Mouse (Mus musculus): ENCODE data around the gene Setd4. TPM values are rescaled to one million over a fixed set of nuclear protein-coding genes. Genes with fewer than 3 reads are reported as not detected.

Setd4 gene
- polyA plus RNA-seq, 1 experiment from 2014 or later = 14.9 TPM

DNA sequence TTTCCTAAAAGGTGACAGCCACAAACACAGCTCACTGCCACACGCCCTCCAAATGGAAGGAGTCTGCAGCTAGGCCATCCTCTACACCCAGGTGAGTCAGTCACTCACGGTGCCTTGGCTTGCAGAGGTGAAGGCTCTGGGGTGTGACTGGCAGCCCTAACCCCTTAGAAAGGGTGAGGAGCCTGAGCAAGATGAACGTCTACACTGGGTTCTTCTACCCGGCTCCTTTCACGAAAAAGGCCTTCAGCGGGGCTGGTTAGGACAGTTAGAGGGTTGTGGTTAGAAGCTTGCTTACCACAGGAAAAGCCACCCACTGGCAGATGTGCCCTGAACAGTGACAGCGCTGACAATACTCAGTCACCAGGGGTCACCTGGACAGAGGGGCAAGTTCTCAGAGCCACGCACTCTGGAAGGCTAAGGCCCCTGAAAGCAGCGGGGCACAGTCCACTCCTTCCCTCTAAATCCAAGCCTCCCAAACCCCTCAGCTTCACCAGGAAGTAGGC lies 18.1 kb downstream of the Setd4 start:
- Histone ChIP-seq H3K27me3 (replicated peaks; ENCODE audit: control insufficient read depth, insufficient read depth, low read length) (no peaks in the 10 kb centered on the region), H3K4me2 (ENCODE audit: low read length) (no peak overlapping the region), H3K9ac (ENCODE audit: low read length) (no peak overlapping the region), H3K27ac (ENCODE audit: low read depth, low read length) (no peak overlapping the region), H3K36me3 (ENCODE audit: control insufficient read depth, insufficient read depth, low read length) (peaks cover 27% of the 10 kb centered on the region), H3K4me1 (ENCODE audit: control insufficient read depth, insufficient read depth, low read length) (no peaks in the 10 kb centered on the region), H3K4me3 (ENCODE audit: low read depth, low read length) (no peak overlapping the region), H3K9me3 (replicated peaks; ENCODE audit: control insufficient read depth, low read length) (no peaks in the 10 kb centered on the region)
- ATAC-seq = no peak
- WGBS = 90% methylated on average over 9 of the region's 9 CpGs
- no peak for DNase-seq (ENCODE audit: low spot score)

DNA sequence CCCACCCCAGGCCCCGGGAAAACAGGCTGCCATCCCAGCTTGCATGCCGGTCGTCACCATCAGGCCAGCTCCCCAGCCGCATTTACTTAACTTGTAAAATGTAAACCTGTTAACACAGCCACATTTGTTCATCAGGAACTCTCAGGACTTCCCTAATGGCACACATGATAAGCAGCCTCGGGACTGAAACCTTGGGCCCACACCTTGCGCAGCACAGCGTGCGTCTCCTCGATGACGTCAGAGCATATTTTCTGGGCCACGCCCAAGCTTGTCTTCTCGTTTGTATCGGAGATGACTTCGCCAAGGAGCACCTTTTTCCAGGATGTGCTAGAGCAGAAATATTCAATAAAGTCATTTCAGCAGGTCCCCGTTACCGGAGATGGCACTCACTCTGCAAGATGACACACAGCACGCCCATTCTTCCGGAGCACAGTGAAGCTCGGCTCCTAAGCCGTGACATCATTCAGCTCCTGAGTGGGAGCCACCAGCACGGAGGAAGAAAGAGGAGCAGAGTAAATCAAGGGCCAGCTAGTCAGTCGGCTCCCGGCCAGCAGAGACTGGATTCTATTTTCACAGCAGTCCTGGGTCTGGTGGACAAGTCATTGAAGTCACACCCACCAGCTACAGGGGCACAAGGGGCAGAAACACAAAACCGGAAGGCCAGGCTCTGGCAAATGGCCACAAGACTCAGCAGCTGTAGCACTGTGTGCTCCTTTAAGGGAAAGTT lies 18.7 kb downstream of the Setd4 start:
- Histone ChIP-seq H3K27ac (ENCODE audit: low read depth, low read length) (no peak overlapping the region), H3K9me3 (replicated peaks; ENCODE audit: control insufficient read depth, low read length) (no peaks in the 10 kb centered on the region), H3K27me3 (replicated peaks; ENCODE audit: control insufficient read depth, insufficient read depth, low read length) (no peaks in the 10 kb centered on the region), H3K4me1 (ENCODE audit: control insufficient read depth, insufficient read depth, low read length) (no peaks in the 10 kb centered on the region), H3K36me3 (ENCODE audit: control insufficient read depth, insufficient read depth, low read length) (peaks cover 20% of the 10 kb centered on the region), H3K9ac (ENCODE audit: low read length) (no peak overlapping the region), H3K4me3 (ENCODE audit: low read depth, low read length) (no peak overlapping the region), H3K4me2 (ENCODE audit: low read length) (no peak overlapping the region)
- no peak for DNase-seq (ENCODE audit: low spot score)
- no peak for ATAC-seq
- 92% methylated on average over 24 of the region's 24 CpGs for WGBS

DNA sequence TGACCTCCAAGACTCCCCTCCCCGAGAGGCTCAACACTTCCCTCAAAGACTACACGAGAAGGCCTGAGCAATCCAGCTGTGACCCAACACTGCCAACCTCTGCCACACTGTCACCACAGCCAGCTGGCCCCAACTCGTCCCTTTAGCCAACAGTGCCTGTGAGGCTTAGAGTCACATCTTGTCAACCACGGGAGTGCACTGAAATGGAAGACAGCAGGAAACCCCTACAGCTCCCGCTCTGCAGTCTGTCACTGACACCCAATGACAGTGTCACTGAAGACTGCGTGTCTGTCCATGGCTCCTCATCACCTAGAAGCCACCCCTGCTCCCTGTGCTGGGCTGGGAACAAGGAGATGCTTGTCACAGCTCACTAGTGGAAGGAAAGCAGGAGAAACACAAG lies 22.7 kb downstream of the Setd4 start:
- Histone ChIP-seq H3K4me3 (ENCODE audit: low read depth, low read length) (no peak overlapping the region), H3K27me3 (replicated peaks; ENCODE audit: control insufficient read depth, insufficient read depth, low read length) (no peaks in the 10 kb centered on the region), H3K9me3 (replicated peaks; ENCODE audit: control insufficient read depth, low read length) (no peaks in the 10 kb centered on the region), H3K27ac (ENCODE audit: low read depth, low read length) (no peak overlapping the region), H3K9ac (ENCODE audit: low read length) (no peak overlapping the region), H3K4me2 (ENCODE audit: low read length) (no peak overlapping the region), H3K36me3 (ENCODE audit: control insufficient read depth, insufficient read depth, low read length) (peaks cover 9% of the 10 kb centered on the region; the same call in 1 of the 2 replicates), H3K4me1 (ENCODE audit: control insufficient read depth, insufficient read depth, low read length) (no peaks in the 10 kb centered on the region)
- no peak for DNase-seq (ENCODE audit: low spot score)
- 78% methylated on average over 6 of the region's 6 CpGs for WGBS
- no peak for ATAC-seq

DNA sequence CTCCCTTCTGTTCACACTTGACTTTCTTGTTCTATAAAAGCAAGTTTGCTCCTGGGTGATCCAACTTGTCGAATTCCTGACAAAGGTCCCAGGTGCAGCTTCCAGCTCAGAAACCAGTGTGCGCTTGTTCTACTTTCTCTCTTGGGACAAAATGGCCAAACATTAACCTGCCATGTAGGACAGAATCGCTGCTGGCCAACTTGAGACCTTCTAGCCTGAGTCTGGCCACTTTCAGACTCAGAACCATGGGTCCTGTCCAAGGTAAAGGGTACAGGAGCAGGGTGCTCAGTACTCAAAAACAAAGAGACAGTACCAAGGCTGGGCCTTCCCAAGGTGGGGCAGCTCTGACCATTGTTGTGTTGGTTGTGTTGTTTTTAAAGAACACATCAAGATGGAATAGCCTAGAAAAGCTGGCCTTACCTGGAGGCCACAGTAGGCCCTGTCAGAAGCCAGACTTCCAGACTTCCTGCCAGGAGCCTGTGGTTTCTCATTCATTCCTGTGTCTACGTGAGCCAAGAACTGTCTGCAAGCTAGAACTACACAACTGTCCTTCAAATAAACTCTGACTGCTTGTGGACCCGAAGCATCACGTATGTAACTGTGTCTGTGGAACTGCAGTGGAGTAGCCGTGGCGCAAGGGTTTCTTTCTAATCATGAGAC lies 25.4 kb downstream of the Setd4 start:
- Histone ChIP-seq H3K9ac (ENCODE audit: low read length) (no peak overlapping the region), H3K36me3 (ENCODE audit: control insufficient read depth, insufficient read depth, low read length) (no peaks in the 10 kb centered on the region), H3K4me2 (ENCODE audit: low read length) (no peak overlapping the region), H3K9me3 (replicated peaks; ENCODE audit: control insufficient read depth, low read length) (no peaks in the 10 kb centered on the region), H3K27me3 (replicated peaks; ENCODE audit: control insufficient read depth, insufficient read depth, low read length) (no peaks in the 10 kb centered on the region), H3K4me1 (ENCODE audit: control insufficient read depth, insufficient read depth, low read length) (no peaks in the 10 kb centered on the region), H3K4me3 (ENCODE audit: low read depth, low read length) (no peak overlapping the region), H3K27ac (ENCODE audit: low read depth, low read length) (no peak overlapping the region)
- no peak for ATAC-seq
- 87% methylated on average over 8 of the region's 8 CpGs for WGBS
- DNase-seq (ENCODE audit: low spot score) = no peak

DNA sequence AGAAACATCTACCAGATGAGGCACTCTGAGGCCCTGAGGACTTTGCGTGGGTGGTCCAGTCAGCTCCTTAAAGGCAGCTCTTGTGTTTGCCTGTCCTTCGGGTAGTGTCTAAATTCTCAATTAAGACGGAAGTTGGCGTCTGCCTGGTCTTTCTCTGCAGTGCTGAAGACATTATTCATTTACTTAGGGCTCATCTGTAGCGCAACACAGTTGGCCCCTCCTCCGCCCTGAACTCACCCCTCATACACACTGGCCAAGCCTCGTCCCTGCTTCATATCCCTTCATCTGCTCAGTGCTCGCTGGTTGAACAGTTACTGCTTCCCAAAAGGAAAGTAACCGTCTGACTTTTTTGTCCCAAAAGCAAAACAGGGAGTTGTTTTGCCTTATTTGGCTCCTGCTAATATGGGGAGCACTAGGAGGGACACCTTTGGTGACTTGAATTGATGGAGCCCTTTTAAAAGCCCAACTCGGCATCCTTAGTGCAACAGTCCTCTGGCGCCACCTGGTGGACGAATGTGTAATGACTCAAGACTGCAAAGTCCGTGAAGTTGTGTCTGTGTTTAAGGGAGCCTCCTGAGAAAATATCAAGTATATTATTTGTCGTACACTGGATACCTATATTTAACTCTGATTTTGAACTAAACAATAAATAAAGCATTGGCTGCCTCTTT lies 27.3 kb downstream of the Setd4 start:
- H3K9ac ChIP-seq (ENCODE audit: low read length) = no peak overlapping the region
- no peak overlapping the region for H3K4me3 ChIP-seq (ENCODE audit: low read depth, low read length)
- no peaks in the 10 kb centered on the region for H3K9me3 ChIP-seq (replicated peaks; ENCODE audit: control insufficient read depth, low read length)
- no peak overlapping the region for H3K27ac ChIP-seq (ENCODE audit: low read depth, low read length)
- no peak overlapping the region for H3K4me2 ChIP-seq (ENCODE audit: low read length)
- no peaks in the 10 kb centered on the region for H3K36me3 ChIP-seq (ENCODE audit: control insufficient read depth, insufficient read depth, low read length)
- ATAC-seq = 0 out of 2 replicates have a peak, but pooled peaks have one; percentile 40
- no peaks in the 10 kb centered on the region for H3K4me1 ChIP-seq (ENCODE audit: control insufficient read depth, insufficient read depth, low read length)
- no peaks in the 10 kb centered on the region for H3K27me3 ChIP-seq (replicated peaks; ENCODE audit: control insufficient read depth, insufficient read depth, low read length)
- peak; percentile 84 for DNase-seq (ENCODE audit: low spot score)
- 35% methylated on average over 14 of the region's 14 CpGs for WGBS

DNA sequence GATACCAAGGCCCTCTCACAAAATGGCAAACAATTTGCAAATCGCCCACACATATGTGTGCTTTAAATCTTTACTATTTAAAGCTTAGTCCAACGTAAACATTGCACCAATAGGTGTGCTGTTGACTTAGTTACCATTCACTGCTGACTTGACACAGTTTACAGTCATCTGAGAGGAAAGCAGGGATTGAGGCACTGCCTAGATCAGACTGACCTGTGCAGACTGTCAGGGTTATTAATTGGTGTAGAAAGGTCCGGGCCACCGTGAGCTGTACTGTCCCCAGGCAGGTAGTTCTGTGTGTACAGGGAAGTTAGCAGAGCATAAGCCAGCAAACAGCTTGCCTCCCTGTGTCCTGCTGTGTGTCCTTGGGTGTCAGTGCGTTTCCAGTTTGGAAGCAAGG lies 28.3 kb downstream of the Setd4 start:
- 82% methylated on average over 5 of the region's 5 CpGs for WGBS
- H3K4me2 ChIP-seq (ENCODE audit: low read length) = no peak overlapping the region
- H3K4me1 ChIP-seq (ENCODE audit: control insufficient read depth, insufficient read depth, low read length) = no peaks in the 10 kb centered on the region
- no peak overlapping the region for H3K27ac ChIP-seq (ENCODE audit: low read depth, low read length)
- no peak for ATAC-seq
- no peak overlapping the region for H3K9ac ChIP-seq (ENCODE audit: low read length)
- DNase-seq (ENCODE audit: low spot score) = no peak
- no peaks in the 10 kb centered on the region for H3K9me3 ChIP-seq (replicated peaks; ENCODE audit: control insufficient read depth, low read length)
- no peaks in the 10 kb centered on the region for H3K36me3 ChIP-seq (ENCODE audit: control insufficient read depth, insufficient read depth, low read length)
- no peaks in the 10 kb centered on the region for H3K27me3 ChIP-seq (replicated peaks; ENCODE audit: control insufficient read depth, insufficient read depth, low read length)
- H3K4me3 ChIP-seq (ENCODE audit: low read depth, low read length) = no peak overlapping the region

DNA sequence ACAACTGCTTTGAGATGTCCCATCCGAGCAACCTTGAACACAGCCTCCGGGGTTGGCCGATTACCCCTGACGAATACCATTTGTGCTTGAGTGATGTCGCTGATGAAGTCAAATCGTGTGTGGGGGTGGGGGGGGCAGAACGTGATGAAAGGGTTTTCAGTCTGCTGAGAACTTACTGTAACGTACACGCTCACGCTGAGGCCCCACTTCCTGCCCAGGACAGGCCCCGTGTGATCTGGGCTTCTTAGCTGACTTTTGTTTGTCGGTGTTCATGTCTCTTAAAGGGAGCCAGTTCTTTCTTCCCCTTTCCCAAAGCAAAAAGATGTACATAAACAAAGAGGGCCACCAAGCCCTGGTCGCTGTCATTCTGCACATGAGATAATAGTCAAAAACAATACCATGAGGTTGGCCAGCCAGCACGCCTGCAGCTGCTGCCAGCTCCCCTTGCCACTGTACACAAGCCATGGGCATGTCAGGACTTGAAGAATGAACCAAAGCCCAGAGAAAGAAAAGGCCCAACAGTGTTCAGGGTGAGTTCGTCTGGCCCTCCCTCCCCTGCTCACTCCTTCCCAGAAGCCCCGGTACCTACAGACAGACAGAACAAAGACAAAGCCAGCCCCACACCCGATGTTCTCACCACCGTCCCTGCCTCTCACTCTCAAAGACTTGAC lies 29.2 kb downstream of the Setd4 start:
- Histone ChIP-seq H3K4me2 (ENCODE audit: low read length) (no peak overlapping the region), H3K4me1 (ENCODE audit: control insufficient read depth, insufficient read depth, low read length) (no peaks in the 10 kb centered on the region), H3K27ac (ENCODE audit: low read depth, low read length) (no peak overlapping the region), H3K9ac (ENCODE audit: low read length) (no peak overlapping the region), H3K9me3 (replicated peaks; ENCODE audit: control insufficient read depth, low read length) (no peaks in the 10 kb centered on the region), H3K27me3 (replicated peaks; ENCODE audit: control insufficient read depth, insufficient read depth, low read length) (no peaks in the 10 kb centered on the region), H3K36me3 (ENCODE audit: control insufficient read depth, insufficient read depth, low read length) (no peaks in the 10 kb centered on the region), H3K4me3 (ENCODE audit: low read depth, low read length) (no peak overlapping the region)
- no peak for DNase-seq (ENCODE audit: low spot score)
- ATAC-seq = no peak
- WGBS = 58% methylated on average over 18 of the region's 18 CpGs

DNA sequence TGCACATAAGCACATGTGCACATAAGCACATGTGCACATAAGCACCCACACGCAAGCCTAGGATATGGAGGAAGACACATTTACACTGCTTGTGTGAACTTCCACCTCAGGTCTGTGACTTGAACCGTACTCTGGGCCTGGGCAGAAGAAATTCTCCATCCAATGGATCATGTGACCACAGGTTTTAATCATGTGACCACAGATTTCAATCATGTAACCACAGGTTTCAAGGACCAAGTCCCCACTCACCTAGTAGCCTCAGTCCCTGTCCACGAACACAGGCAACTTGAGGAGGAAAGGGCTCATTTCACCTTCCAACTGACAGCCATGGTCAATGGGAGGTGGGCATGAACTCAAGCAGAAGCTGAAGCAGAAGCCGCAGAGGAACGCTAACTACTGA lies 30.4 kb downstream of the Setd4 start:
- Histone ChIP-seq H3K4me1 (ENCODE audit: control insufficient read depth, insufficient read depth, low read length) (no peaks in the 10 kb centered on the region), H3K4me3 (ENCODE audit: low read depth, low read length) (no peak overlapping the region), H3K27me3 (replicated peaks; ENCODE audit: control insufficient read depth, insufficient read depth, low read length) (no peaks in the 10 kb centered on the region), H3K36me3 (ENCODE audit: control insufficient read depth, insufficient read depth, low read length) (no peaks in the 10 kb centered on the region), H3K9me3 (replicated peaks; ENCODE audit: control insufficient read depth, low read length) (no peaks in the 10 kb centered on the region), H3K27ac (ENCODE audit: low read depth, low read length) (no peak overlapping the region), H3K9ac (ENCODE audit: low read length) (no peak overlapping the region), H3K4me2 (ENCODE audit: low read length) (no peak overlapping the region)
- WGBS = 95% methylated on average over 5 of the region's 5 CpGs
- ATAC-seq (no peak), DNase-seq (ENCODE audit: low spot score) (no peak)

Data from forebrain, embryonic 14.5 days (tissue).